Mouse (Mus musculus) ES-E14 (cell line): ENCODE measurements around the gene Gm853. TPM values are rescaled to one million over a fixed set of nuclear protein-coding genes. Genes with fewer than 3 reads are reported as not detected.

Experiments used
- DNase-seq: peaks from one replicate; pipeline ENCODE4 v3.0.0-alpha.2; 2013; ENCODE audit warnings: low read depth, low spot score
- H3K27ac ChIP-seq: 2 replicates; pipeline ENCODE4 v1.5.1; 2012; ENCODE audit warnings: low read depth, mild to moderate bottlenecking, low read length, moderate library complexity, mixed read lengths; ENCODE audit not compliant: poor library complexity, insufficient read depth, severe bottlenecking
- H3K36me3 ChIP-seq: 2 replicates; pipeline ENCODE4 v1.6.1; 2012; ENCODE audit warnings: mild to moderate bottlenecking, low read length, moderate library complexity, mixed read lengths; ENCODE audit not compliant: control insufficient read depth, poor library complexity, insufficient read depth, severe bottlenecking
- H3K4me1 ChIP-seq, 2 experiments: fragments of 150-350 bp in 1 of 2; sonication (generic) in 1 of 2; 2 replicates each; pipeline ENCODE4 v1.6.1; 2012; ENCODE audit warnings: low read length in 2 of 2, mild to moderate bottlenecking in 1 of 2, mixed read lengths in 1 of 2; ENCODE audit not compliant: control insufficient read depth in 2 of 2, insufficient read depth in 2 of 2, poor library complexity in 1 of 2
- H3K4me3 ChIP-seq, 2 experiments: fragments of 150-350 bp in 1 of 2; sonication (generic) in 1 of 2; 2 replicates each; pipeline ENCODE4 v1.5.1; 2012; ENCODE audit warnings: low read length in 2 of 2, low read depth in 1 of 2, mild to moderate bottlenecking in 1 of 2, mixed read lengths in 1 of 2; ENCODE audit not compliant: insufficient read depth in 1 of 2, poor library complexity in 1 of 2, severe bottlenecking in 1 of 2
- H3K9ac ChIP-seq: 2 replicates; pipeline ENCODE4 v1.6.1; 2012; ENCODE audit warnings: low read depth, mild to moderate bottlenecking, low read length, mixed read lengths; ENCODE audit not compliant: poor library complexity, insufficient read depth, severe bottlenecking
- H3K9me3 ChIP-seq: fragments of 150-350 bp; sonication (generic); 2 replicates; pipeline ENCODE4 v1.6.1; 2012; ENCODE audit warnings: low read depth, mild to moderate bottlenecking, low read length; ENCODE audit not compliant: control insufficient read depth, insufficient read depth
- CHD2 ChIP-seq: IDR thresholded peaks from 2 replicates; pipeline ENCODE4 v1.6.1; 2014; ENCODE audit warnings: mild to moderate bottlenecking, low read depth, low read length, inconsistent platforms
- HCFC1 ChIP-seq: IDR thresholded peaks from 2 replicates; pipeline ENCODE4 v1.6.1; 2012; ENCODE audit warnings: low read length, inconsistent platforms, borderline replicate concordance; ENCODE audit not compliant: insufficient read depth
- MAFK ChIP-seq: IDR thresholded peaks from 2 replicates; pipeline ENCODE4 v1.6.1; 2014; ENCODE audit warnings: mild to moderate bottlenecking, low read depth, low read length, inconsistent platforms; ENCODE audit not compliant: insufficient read depth
- ZC3H11A ChIP-seq: IDR thresholded peaks from 2 replicates; pipeline ENCODE4 v1.6.1; 2012; ENCODE audit warnings: low read depth, mild to moderate bottlenecking, inconsistent platforms, low read length, borderline replicate concordance
- ZNF384 ChIP-seq: IDR thresholded peaks from 2 replicates; pipeline ENCODE4 v1.6.1; 2012; ENCODE audit warnings: low read depth, low read length, inconsistent platforms
- in situ Hi-C, 2 experiments: fragments of 600-800 bp; cut with MboI; formaldehyde crosslinking; loops; one replicate each; pipeline ENCODE4 v1.15.1; 2025; ENCODE audit warnings: low sequenced_read_pairs in 2 of 2, inconsistent platforms in 1 of 2; ENCODE audit not compliant: unreplicated experiment in 2 of 2
- total RNA-seq: library from RNA; depleted of rRNA; stranded (reverse); fragments of 300-350 nt; gene quantifications from 2 replicates; pipeline ENCODE4 v1.2.3, GENCODE M21; 2012

The Gm853 gene
- total RNA-seq, 1 experiment, result 0.09 TPM

GRCm38 (mm10) chr4:130177087-130177486 lies 45.1 kb downstream of the Gm853 start:
- TF ChIP-seq CHD2, result no peak
- no peak for TF ChIP-seq ZC3H11A
- TF ChIP-seq MAFK, result no peak
- no peak for TF ChIP-seq HCFC1
- TF ChIP-seq ZNF384, result no peak
- H3K27ac ChIP-seq, result no peak overlapping the region
- DNase-seq, result no peak
- H3K36me3 ChIP-seq, result no peaks in the 10 kb centered on the region
- H3K9ac ChIP-seq, result no peak overlapping the region
- no peaks in the 10 kb centered on the region for H3K9me3 ChIP-seq
- H3K4me1 ChIP-seq, result peaks cover 4 to 26% of the 10 kb centered on the region in 2 experiments; a peak in 3 of 4 replicates
- in situ Hi-C loops, result no loop called here
- no peak overlapping the region for H3K4me3 ChIP-seq

GRCm38 (mm10) chr4:130176156-130176720 lies 46.0 kb downstream of the Gm853 start:
- Histone ChIP-seq H3K36me3 (no peaks in the 10 kb centered on the region), H3K27ac (no peak overlapping the region), H3K4me1 (peaks cover 4 to 29% of the 10 kb centered on the region in 2 experiments; a peak in 3 of 4 replicates), H3K9ac (no peak overlapping the region), H3K9me3 (no peaks in the 10 kb centered on the region), H3K4me3 (no peak overlapping the region)
- no peak for TF ChIP-seq HCFC1
- TF ChIP-seq ZC3H11A, result no peak
- no peak for TF ChIP-seq ZNF384
- in situ Hi-C loops, result no loop called here
- DNase-seq, result no peak

DNA sequence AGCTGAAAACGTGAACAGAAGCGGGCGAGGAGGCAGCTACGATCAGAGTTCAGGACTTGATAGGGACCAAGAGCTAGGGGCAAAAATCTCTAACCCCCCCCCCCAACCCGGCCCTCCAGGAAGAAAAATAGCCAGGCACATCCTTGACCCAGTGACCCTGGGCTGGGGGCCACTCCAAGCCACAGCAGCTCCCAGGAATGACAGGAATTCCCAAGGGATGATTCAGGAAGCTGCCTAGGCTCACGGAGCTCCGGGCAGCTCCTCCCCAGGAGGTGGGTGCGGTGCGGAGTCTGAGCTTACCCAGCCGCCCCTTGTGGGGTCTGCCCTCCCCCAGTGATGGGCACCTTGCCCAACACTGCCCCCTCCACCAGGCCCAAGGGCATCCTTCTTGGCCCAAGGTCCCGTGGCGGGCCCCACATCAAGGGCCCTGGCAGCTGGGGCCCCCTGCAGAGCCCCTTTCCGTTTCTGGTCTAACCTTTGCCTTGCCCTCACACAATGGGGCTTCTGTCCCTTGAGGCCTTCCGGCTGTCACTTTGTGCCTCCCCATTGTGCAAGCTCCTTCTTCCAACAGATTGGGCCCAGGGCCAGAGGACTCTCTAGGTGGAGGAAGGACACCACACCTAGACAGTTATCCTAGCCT lies 47.0 kb downstream of the Gm853 start, which contains the start of gene Tinagl1:
TSS of gene Tinagl1 (minus strand) at position 51 of the 640 bp plus-strand sequence.
- no peak for TF ChIP-seq ZC3H11A
- TF ChIP-seq HCFC1, result no peak
- no peak for TF ChIP-seq MAFK
- TF ChIP-seq ZNF384, result no peak
- TF ChIP-seq CHD2, result no peak
- H3K27ac ChIP-seq, result peak within 1 kb of the TSS; percentile 4; the same call in 1 of the 2 replicates
- no peak for DNase-seq
- peaks cover 4 to 29% of the 10 kb centered on the region in 2 experiments; a peak in 3 of 4 replicates for H3K4me1 ChIP-seq
- H3K36me3 ChIP-seq, result no peaks in the 10 kb centered on the region
- in situ Hi-C loops, result no loop called here
- no peaks in the 10 kb centered on the region for H3K9me3 ChIP-seq
- H3K4me3 ChIP-seq, result peak within 1 kb of the TSS; percentile 25 to 61
- H3K9ac ChIP-seq, result no peak within 1 kb of the TSS

- no peak overlapping the region for H3K9ac ChIP-seq
- H3K36me3 ChIP-seq, result no peaks in the 10 kb centered on the region
- H3K4me3 ChIP-seq, result peak overlapping the region; percentile 25 to 61
- H3K9me3 ChIP-seq, result no peaks in the 10 kb centered on the region
- peak overlapping the region; percentile 4; the same call in 1 of the 2 replicates for H3K27ac ChIP-seq
- DNase-seq, result peak; percentile 69
- TF ChIP-seq CHD2 (no peak), MAFK (no peak), HCFC1 (no peak), ZNF384 (no peak)
- peaks cover 4 to 32% of the 10 kb centered on the region in 2 experiments; a peak in 3 of 4 replicates for H3K4me1 ChIP-seq
- in situ Hi-C loops, result no loop called here
Measured at GRCm38 (mm10) chr4:130174335-130175031, 47.7 kb downstream of the Gm853 start.
